Mouse (Mus musculus) brain, embryonic 14.5 days (tissue): ENCODE measurements at regions not wholly inside any gene's neighbourhood (a gene's known extent, or its start where the extent isn't known, plus 50 kb on each side); places are given as distances from the start of the nearest gene placed in this dataset.

Experiments
- CTCF ChIP-seq: fragments of 200-500 bp; IDR thresholded peaks from 2 replicates; pipeline ENCODE4 v1.5.1; 2012; ENCODE audit warnings: inconsistent platforms, mild to moderate bottlenecking, moderate library complexity, borderline replicate concordance; ENCODE audit not compliant: insufficient read depth, insufficient read length; ENCODE audit errors: extremely low read depth
- POLR2A ChIP-seq: fragments of 200-500 bp; IDR thresholded peaks from 2 replicates; pipeline ENCODE4 v1.6.1; 2012; ENCODE audit warnings: mild to moderate bottlenecking, inconsistent platforms, borderline replicate concordance; ENCODE audit not compliant: poor library complexity, insufficient read depth, insufficient read length, severe bottlenecking; ENCODE audit errors: extremely low read depth

GRCm38 (mm10) chr5:119389384-119389783 is 281.1 kb upstream of the Tbx3 start:
- TF ChIP-seq POLR2A = no peak
- TF ChIP-seq CTCF = no peak
